Mouse (Mus musculus) ES-E14 (cell line): Measurements from ENCODE around the gene Sh3pxd2b.

ENCODE experiments used
- CHD2 ChIP-seq: IDR thresholded peaks from 2 replicates; pipeline ENCODE4 v1.6.1; 2014; ENCODE audit warnings: mild to moderate bottlenecking, low read depth, low read length, inconsistent platforms
- HCFC1 ChIP-seq: IDR thresholded peaks from 2 replicates; pipeline ENCODE4 v1.6.1; 2012; ENCODE audit warnings: low read length, inconsistent platforms, borderline replicate concordance; ENCODE audit not compliant: insufficient read depth
- MAFK ChIP-seq: IDR thresholded peaks from 2 replicates; pipeline ENCODE4 v1.6.1; 2014; ENCODE audit warnings: mild to moderate bottlenecking, low read depth, low read length, inconsistent platforms; ENCODE audit not compliant: insufficient read depth
- ZC3H11A ChIP-seq: IDR thresholded peaks from 2 replicates; pipeline ENCODE4 v1.6.1; 2012; ENCODE audit warnings: low read depth, mild to moderate bottlenecking, inconsistent platforms, low read length, borderline replicate concordance
- ZNF384 ChIP-seq: IDR thresholded peaks from 2 replicates; pipeline ENCODE4 v1.6.1; 2012; ENCODE audit warnings: low read depth, low read length, inconsistent platforms

DNA sequence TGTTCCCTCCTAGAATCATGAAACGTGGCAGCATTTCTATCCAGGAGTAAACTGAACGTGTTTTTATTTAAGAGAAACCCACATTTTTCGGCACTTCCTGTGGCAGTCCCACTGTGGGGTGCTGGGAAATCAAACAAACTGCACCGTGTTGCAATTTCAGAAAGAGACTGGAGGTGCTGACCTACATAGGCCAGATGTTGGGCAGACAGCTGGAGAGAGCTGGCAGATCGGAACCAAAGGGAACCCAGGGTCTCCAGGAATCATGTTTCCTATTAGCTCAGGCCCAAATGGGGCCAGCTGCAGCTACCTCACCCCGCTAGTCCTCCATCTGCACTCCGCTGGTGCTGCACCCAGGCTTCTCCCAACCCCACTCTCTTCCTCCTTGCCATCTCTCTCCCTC, 16.8 kb downstream of the Sh3pxd2b start:
- TF ChIP-seq MAFK (no peak), CHD2 (no peak), HCFC1 (no peak), ZC3H11A (no peak), ZNF384 (no peak)
